Mouse (Mus musculus) forebrain, embryonic 11.5 days (tissue): Measurements from ENCODE around the gene Tbce. TPM values are rescaled to one million over a fixed set of nuclear protein-coding genes. Genes with fewer than 3 reads are reported as not detected.
"Not testable (repeated sequence)": the region's sequence is repeated elsewhere in the genome, so short reads cannot be mapped to it uniquely, and the experiment has no call there.

Source experiments
- ATAC-seq: fragments of 200-750 bp; cut with Nextera tagmentation; replicated peaks from 2 replicates; pipeline ENCODE4 v1.8.0; 2017; ENCODE audit warnings: moderate TSS enrichment; ENCODE audit not compliant: low FRiP score
- DNase-seq: peaks from one replicate; pipeline ENCODE4 v3.0.0-alpha.2; 2017; ENCODE audit warnings: low spot score
- H3K27ac ChIP-seq: fragments of 300-500 bp; sonication (generic); 2 replicates; pipeline ENCODE4 v1.5.1; 2014; ENCODE audit warnings: low read depth, low read length
- H3K27me3 ChIP-seq: fragments of 300-500 bp; sonication (generic); 2 replicates; pipeline ENCODE4 v1.6.1; 2014; ENCODE audit warnings: mild to moderate bottlenecking, low read length, mixed read lengths; ENCODE audit not compliant: control insufficient read depth, insufficient read depth
- H3K36me3 ChIP-seq: fragments of 300-500 bp; sonication (generic); 2 replicates; pipeline ENCODE4 v1.6.1; 2014; ENCODE audit warnings: mild to moderate bottlenecking, low read length, moderate library complexity, mixed read lengths; ENCODE audit not compliant: control insufficient read depth, insufficient read depth
- H3K4me1 ChIP-seq: fragments of 300-500 bp; sonication (generic); replicated peaks from 2 replicates; pipeline ENCODE4 v1.6.1; 2014; ENCODE audit warnings: low read length, mixed read lengths; ENCODE audit not compliant: control insufficient read depth, insufficient read depth
- H3K4me2 ChIP-seq: fragments of 300-500 bp; sonication (generic); 2 replicates; pipeline ENCODE4 v1.6.1; 2014; ENCODE audit warnings: low read depth, mild to moderate bottlenecking, low read length, moderate library complexity, mixed read lengths; ENCODE audit not compliant: severe bottlenecking
- H3K4me3 ChIP-seq: fragments of 300-500 bp; sonication (generic); 2 replicates; pipeline ENCODE4 v1.5.1; 2014; ENCODE audit warnings: low read depth, low read length
- H3K9ac ChIP-seq: fragments of 300-500 bp; sonication (generic); 2 replicates; pipeline ENCODE4 v1.6.1; 2014; ENCODE audit warnings: low read length
- H3K9me3 ChIP-seq: fragments of 300-500 bp; sonication (generic); 2 replicates; pipeline ENCODE4 v1.6.1; 2016; ENCODE audit warnings: low read length, mixed read lengths; ENCODE audit not compliant: control insufficient read depth
- WGBS: fragments of 180-500 bp; shearing (Covaris S2); extraction: QIAGEN DNeasy Blood & Tissue Kit; methylation state at CpG from one replicate; pipeline ENCODE4 v1.1.7; 2014; 5-methylcytosine and 5-hydroxymethylcytosine counted together
- polyA plus RNA-seq: library from polyadenylated mRNA; unstranded; fragments of >200 nt; fragmentation: Nextera tagmentation; extraction: Ambion mirVana; gene quantifications from 2 replicates; pipeline ENCODE4 v1.2.1, GENCODE M21; 2014

Gene Tbce
- polyA plus RNA-seq, 1 experiment from 2014 or later: 63.8 TPM

GRCm38 (mm10) chr13:14043851-14044250 lies 4.4 kb upstream of the Tbce start:
- no peak for DNase-seq
- Histone ChIP-seq H3K27me3 (no peaks in the 10 kb centered on the region), H3K36me3 (no peaks in the 10 kb centered on the region; the same call in 1 of the 2 replicates), H3K4me1 (no peaks in the 10 kb centered on the region), H3K9me3 (no peaks in the 10 kb centered on the region), H3K4me2 (no peak overlapping the region), H3K9ac (no peak overlapping the region), H3K27ac (no peak overlapping the region), H3K4me3 (no peak overlapping the region)
- no peak for ATAC-seq

GRCm38 (mm10) chr13:14040186-14040585 lies 748 bp upstream of the Tbce start:
- Histone ChIP-seq H3K27me3 (no peaks in the 10 kb centered on the region), H3K4me3 (peak overlapping the region; percentile 65)

GRCm38 (mm10) chr13:14038911-14039291 lies 537 bp downstream of the Tbce start:
- Histone ChIP-seq H3K36me3 (no peaks in the 10 kb centered on the region), H3K9ac (peak overlapping the region; percentile 91), H3K27me3 (no peaks in the 10 kb centered on the region), H3K27ac (peak overlapping the region; percentile 93; the same call in 1 of the 2 replicates), H3K9me3 (no peaks in the 10 kb centered on the region), H3K4me3 (peak overlapping the region; percentile 65), H3K4me1 (no peaks in the 10 kb centered on the region), H3K4me2 (peak overlapping the region; percentile 85)
- DNase-seq (no peak), ATAC-seq (peak; percentile 51)
- 1% methylated on average over 8 of the region's 8 CpGs for WGBS

More at GRCm38 (mm10) chr13:14040186-14040585, 748 bp upstream of the Tbce start:
- H3K27ac ChIP-seq: no peak overlapping the region
- no peaks in the 10 kb centered on the region for H3K36me3 ChIP-seq
- WGBS: 66% methylated on average over 5 of the region's 5 CpGs
- H3K4me1 ChIP-seq: no peaks in the 10 kb centered on the region
- H3K9ac ChIP-seq: peak overlapping the region; percentile 91; the same call in 1 of the 2 replicates
- H3K4me2 ChIP-seq: peak overlapping the region; percentile 85
- ATAC-seq (no peak), DNase-seq (no peak)
- H3K9me3 ChIP-seq: no peaks in the 10 kb centered on the region

GRCm38 (mm10) chr13:14035875-14036630 lies 3.4 kb downstream of the Tbce start:
- H3K4me3 ChIP-seq: no peak overlapping the region
- H3K27me3 ChIP-seq: no peaks in the 10 kb centered on the region
- DNase-seq (no peak), ATAC-seq (no peak)
- no peaks in the 10 kb centered on the region for H3K9me3 ChIP-seq
- no peak overlapping the region for H3K9ac ChIP-seq
- H3K4me2 ChIP-seq: no peak overlapping the region
- WGBS: 97% methylated on average over 11 of the region's 11 CpGs
- no peak overlapping the region for H3K27ac ChIP-seq
- no peaks in the 10 kb centered on the region for H3K36me3 ChIP-seq
- no peaks in the 10 kb centered on the region for H3K4me1 ChIP-seq

GRCm38 (mm10) chr13:14035352-14035751 lies 4.1 kb downstream of the Tbce start:
- 94% methylated on average over 3 of the region's 3 CpGs for WGBS
- not testable (repeated sequence) for H3K27me3 ChIP-seq, H3K4me1 ChIP-seq, ATAC-seq, H3K36me3 ChIP-seq, H3K4me3 ChIP-seq, H3K27ac ChIP-seq, DNase-seq, H3K4me2 ChIP-seq, H3K9me3 ChIP-seq, H3K9ac ChIP-seq

GRCm38 (mm10) chr13:14034073-14034348 lies 5.4 kb downstream of the Tbce start:
- H3K4me3 ChIP-seq: no peak overlapping the region
- H3K27me3 ChIP-seq: no peaks in the 10 kb centered on the region
- H3K4me1 ChIP-seq: no peaks in the 10 kb centered on the region
- H3K9ac ChIP-seq: no peak overlapping the region
- H3K9me3 ChIP-seq: no peaks in the 10 kb centered on the region
- DNase-seq: no peak
- H3K27ac ChIP-seq: no peak overlapping the region
- no peak for ATAC-seq
- H3K4me2 ChIP-seq: no peak overlapping the region
- H3K36me3 ChIP-seq: no peaks in the 10 kb centered on the region

GRCm38 (mm10) chr13:14033309-14034072 lies 5.9 kb downstream of the Tbce start:
- Histone ChIP-seq H3K4me1 (no peaks in the 10 kb centered on the region), H3K9ac (no peak overlapping the region), H3K4me3 (no peak overlapping the region), H3K4me2 (no peak overlapping the region), H3K36me3 (no peaks in the 10 kb centered on the region), H3K9me3 (no peaks in the 10 kb centered on the region), H3K27me3 (no peaks in the 10 kb centered on the region), H3K27ac (no peak overlapping the region)
- ATAC-seq: no peak
- no peak for DNase-seq
- WGBS: 92% methylated on average over 5 of the region's 5 CpGs

- ATAC-seq (no peak), DNase-seq (no peak)
- Histone ChIP-seq H3K4me3 (no peak overlapping the region), H3K36me3 (peaks cover 6% of the 10 kb centered on the region; the same call in 1 of the 2 replicates), H3K4me1 (no peaks in the 10 kb centered on the region), H3K4me2 (no peak overlapping the region), H3K27me3 (no peaks in the 10 kb centered on the region), H3K9ac (no peak overlapping the region), H3K9me3 (no peaks in the 10 kb centered on the region), H3K27ac (no peak overlapping the region)
- WGBS: 97% methylated on average over 6 of the region's 6 CpGs
Measured at GRCm38 (mm10) chr13:14026154-14026820, 13.2 kb downstream of the Tbce start.
